Mouse (Mus musculus) hindbrain, embryonic 12.5 days (tissue): ENCODE measurements at regions not wholly inside any gene's neighbourhood (a gene's known extent, or its start where the extent isn't known, plus 50 kb on each side); places are given as distances from the start of the nearest gene placed in this dataset.

Source experiments
- ATAC-seq: fragments of 200-750 bp; cut with Nextera tagmentation; 2 replicates; pipeline ENCODE4 v1.8.0; 2017; ENCODE audit warnings: moderate TSS enrichment; ENCODE audit not compliant: low FRiP score
- H3K27ac ChIP-seq: fragments of 300-500 bp; sonication (generic); 2 replicates; pipeline ENCODE4 v1.5.1; 2016; ENCODE audit warnings: mild to moderate bottlenecking
- H3K27me3 ChIP-seq: fragments of 300-500 bp; sonication (generic); 2 replicates; pipeline ENCODE4 v1.6.1; 2016; ENCODE audit warnings: mild to moderate bottlenecking
- H3K36me3 ChIP-seq: fragments of 300-500 bp; sonication (generic); 2 replicates; pipeline ENCODE4 v1.6.1; 2016; ENCODE audit warnings: mild to moderate bottlenecking
- H3K4me1 ChIP-seq: fragments of 300-500 bp; sonication (generic); 2 replicates; pipeline ENCODE4 v1.6.1; 2016
- H3K4me2 ChIP-seq: fragments of 300-500 bp; sonication (generic); replicated peaks from 2 replicates; pipeline ENCODE4 v1.6.1; 2016; ENCODE audit warnings: mild to moderate bottlenecking
- H3K4me3 ChIP-seq: fragments of 300-500 bp; sonication (generic); 2 replicates; pipeline ENCODE4 v1.5.1; 2016; ENCODE audit warnings: mild to moderate bottlenecking
- H3K9ac ChIP-seq: fragments of 300-500 bp; sonication (generic); 2 replicates; pipeline ENCODE4 v1.6.1; 2016; ENCODE audit warnings: mild to moderate bottlenecking, moderate library complexity
- H3K9me3 ChIP-seq: fragments of 300-500 bp; sonication (generic); replicated peaks from 2 replicates; pipeline ENCODE4 v1.6.1; 2016; ENCODE audit warnings: mild to moderate bottlenecking
- WGBS: fragments of 180-500 bp; shearing (Covaris S2); methylation state at CpG from one replicate; pipeline ENCODE4 v1.1.7; 2016; 5-methylcytosine and 5-hydroxymethylcytosine counted together

GRCm38 (mm10) chr17:62246650-62247049 is 634.5 kb downstream of the Efna5 start:
- no peak; the same call in 1 of the 2 replicates for ATAC-seq

GRCm38 (mm10) chr17:62230939-62231338 is 650.2 kb downstream of the Efna5 start:
- Histone ChIP-seq H3K9me3 (no peaks in the 10 kb centered on the region), H3K27ac (no peak overlapping the region), H3K27me3 (no peaks in the 10 kb centered on the region), H3K36me3 (no peaks in the 10 kb centered on the region), H3K4me3 (no peak overlapping the region), H3K9ac (no peak overlapping the region), H3K4me1 (no peaks in the 10 kb centered on the region), H3K4me2 (no peak overlapping the region)
- no peak for ATAC-seq

More at GRCm38 (mm10) chr17:62246650-62247049, 634.5 kb downstream of the Efna5 start:
- H3K4me2 ChIP-seq = no peak overlapping the region
- no peak overlapping the region for H3K4me3 ChIP-seq
- H3K27ac ChIP-seq = no peak overlapping the region
- no peaks in the 10 kb centered on the region for H3K36me3 ChIP-seq
- no peaks in the 10 kb centered on the region; the same call in 1 of the 2 replicates for H3K4me1 ChIP-seq
- H3K9me3 ChIP-seq = no peaks in the 10 kb centered on the region
- WGBS = 18% methylated on average over 4 of the region's 4 CpGs
- no peaks in the 10 kb centered on the region for H3K27me3 ChIP-seq
- no peak overlapping the region for H3K9ac ChIP-seq

GRCm38 (mm10) chr17:62210441-62211025 is 670.6 kb downstream of the Efna5 start:
- H3K9me3 ChIP-seq = no peaks in the 10 kb centered on the region
- H3K27ac ChIP-seq = no peak overlapping the region
- ATAC-seq = no peak
- no peak overlapping the region for H3K4me2 ChIP-seq
- no peak overlapping the region for H3K4me3 ChIP-seq
- no peaks in the 10 kb centered on the region for H3K4me1 ChIP-seq
- no peaks in the 10 kb centered on the region for H3K27me3 ChIP-seq
- WGBS = 88% methylated on average over 9 of the region's 9 CpGs
- H3K36me3 ChIP-seq = no peaks in the 10 kb centered on the region
- H3K9ac ChIP-seq = no peak overlapping the region

- Histone ChIP-seq H3K9ac (no peak overlapping the region), H3K36me3 (no peaks in the 10 kb centered on the region), H3K27ac (no peak overlapping the region), H3K9me3 (no peaks in the 10 kb centered on the region), H3K4me1 (no peaks in the 10 kb centered on the region), H3K27me3 (no peaks in the 10 kb centered on the region), H3K4me3 (no peak overlapping the region), H3K4me2 (no peak overlapping the region)
- no peak for ATAC-seq
- WGBS = 88% methylated on average over 2 of the region's 2 CpGs
Observed at GRCm38 (mm10) chr17:62202658-62203057, 678.5 kb downstream of the Efna5 start.

- no peak for ATAC-seq
- H3K9me3 ChIP-seq = no peaks in the 10 kb centered on the region
- no peak overlapping the region for H3K9ac ChIP-seq
- 85% methylated on average over 4 of the region's 4 CpGs for WGBS
- H3K4me3 ChIP-seq = no peak overlapping the region
- no peak overlapping the region for H3K27ac ChIP-seq
- no peaks in the 10 kb centered on the region for H3K27me3 ChIP-seq
- H3K4me1 ChIP-seq = no peaks in the 10 kb centered on the region
- H3K36me3 ChIP-seq = no peaks in the 10 kb centered on the region
- no peak overlapping the region for H3K4me2 ChIP-seq
Observed at GRCm38 (mm10) chr17:62200491-62200890, 680.6 kb downstream of the Efna5 start.

- no peaks in the 10 kb centered on the region for H3K36me3 ChIP-seq
- no peak overlapping the region for H3K4me3 ChIP-seq
- H3K9me3 ChIP-seq = no peaks in the 10 kb centered on the region
- no peaks in the 10 kb centered on the region for H3K27me3 ChIP-seq
- H3K27ac ChIP-seq = no peak overlapping the region
- no peak overlapping the region for H3K4me2 ChIP-seq
- no peak for ATAC-seq
- H3K4me1 ChIP-seq = no peaks in the 10 kb centered on the region
- no peak overlapping the region for H3K9ac ChIP-seq
- 85% methylated on average over 6 of the region's 6 CpGs for WGBS
Observed at GRCm38 (mm10) chr17:62199559-62199958, 681.6 kb downstream of the Efna5 start.

- H3K4me2 ChIP-seq = no peak overlapping the region
- WGBS = 46% methylated on average over 2 of the region's 2 CpGs
- H3K27ac ChIP-seq = no peak overlapping the region
- H3K4me1 ChIP-seq = no peaks in the 10 kb centered on the region
- H3K9ac ChIP-seq = no peak overlapping the region
- ATAC-seq = no peak; the same call in 1 of the 2 replicates
- no peak overlapping the region for H3K4me3 ChIP-seq
- no peaks in the 10 kb centered on the region for H3K27me3 ChIP-seq
- H3K36me3 ChIP-seq = no peaks in the 10 kb centered on the region
- no peaks in the 10 kb centered on the region for H3K9me3 ChIP-seq
Observed at GRCm38 (mm10) chr17:62178612-62179210, 702.4 kb downstream of the Efna5 start.

GRCm38 (mm10) chr17:62176336-62176735 is 704.8 kb downstream of the Efna5 start:
- 81% methylated on average over 5 of the region's 5 CpGs for WGBS
- no peak overlapping the region for H3K4me3 ChIP-seq
- H3K4me2 ChIP-seq = no peak overlapping the region
- ATAC-seq = no peak
- H3K4me1 ChIP-seq = no peaks in the 10 kb centered on the region
- no peak overlapping the region for H3K27ac ChIP-seq
- no peaks in the 10 kb centered on the region for H3K36me3 ChIP-seq
- no peak overlapping the region for H3K9ac ChIP-seq
- H3K27me3 ChIP-seq = no peaks in the 10 kb centered on the region
- H3K9me3 ChIP-seq = no peaks in the 10 kb centered on the region

- H3K27me3 ChIP-seq = no peaks in the 10 kb centered on the region
- no peak overlapping the region for H3K9ac ChIP-seq
- no peak overlapping the region for H3K27ac ChIP-seq
- no peaks in the 10 kb centered on the region for H3K36me3 ChIP-seq
- 87% methylated on average over 5 of the region's 5 CpGs for WGBS
- H3K4me3 ChIP-seq = no peak overlapping the region
- H3K9me3 ChIP-seq = no peaks in the 10 kb centered on the region
- ATAC-seq = no peak
- no peak overlapping the region for H3K4me2 ChIP-seq
- no peaks in the 10 kb centered on the region for H3K4me1 ChIP-seq
Observed at GRCm38 (mm10) chr17:62172305-62172704, 708.8 kb downstream of the Efna5 start.

- no peak overlapping the region for H3K27ac ChIP-seq
- no peaks in the 10 kb centered on the region for H3K27me3 ChIP-seq
- no peak overlapping the region for H3K4me3 ChIP-seq
- H3K4me2 ChIP-seq = no peak overlapping the region
- no peak overlapping the region for H3K9ac ChIP-seq
- no peaks in the 10 kb centered on the region for H3K4me1 ChIP-seq
- H3K9me3 ChIP-seq = no peaks in the 10 kb centered on the region
- no peaks in the 10 kb centered on the region for H3K36me3 ChIP-seq
- ATAC-seq = no peak
- WGBS = 83% methylated on average over 4 of the region's 4 CpGs
Observed at GRCm38 (mm10) chr17:62171532-62171931, 709.6 kb downstream of the Efna5 start.

- no peak overlapping the region for H3K27ac ChIP-seq
- ATAC-seq = no peak
- 93% methylated on average over 1 of the region's 1 CpGs for WGBS
Observed at GRCm38 (mm10) chr17:62161457-62161856, 719.7 kb downstream of the Efna5 start.

GRCm38 (mm10) chr17:62160301-62160700 is 720.8 kb downstream of the Efna5 start:
- 83% methylated on average over 2 of the region's 2 CpGs for WGBS
- Histone ChIP-seq H3K27ac (no peak overlapping the region), H3K9ac (no peak overlapping the region)

More at GRCm38 (mm10) chr17:62161457-62161856, 719.7 kb downstream of the Efna5 start:
- Histone ChIP-seq H3K4me1 (no peaks in the 10 kb centered on the region), H3K4me3 (no peak overlapping the region), H3K36me3 (no peaks in the 10 kb centered on the region), H3K4me2 (no peak overlapping the region), H3K27me3 (no peaks in the 10 kb centered on the region), H3K9ac (no peak overlapping the region), H3K9me3 (no peaks in the 10 kb centered on the region)

GRCm38 (mm10) chr17:62135050-62135449 is 746.1 kb downstream of the Efna5 start:
- Histone ChIP-seq H3K4me1 (no peaks in the 10 kb centered on the region), H3K27me3 (no peaks in the 10 kb centered on the region), H3K4me2 (no peak overlapping the region), H3K4me3 (no peak overlapping the region), H3K9ac (no peak overlapping the region), H3K9me3 (no peaks in the 10 kb centered on the region), H3K36me3 (no peaks in the 10 kb centered on the region), H3K27ac (no peak overlapping the region)
- WGBS = 64% methylated on average over 3 of the region's 3 CpGs
- peak; percentile 56; the same call in 1 of the 2 replicates for ATAC-seq

More at GRCm38 (mm10) chr17:62160301-62160700, 720.8 kb downstream of the Efna5 start:
- no peaks in the 10 kb centered on the region for H3K4me1 ChIP-seq
- H3K4me3 ChIP-seq = no peak overlapping the region
- H3K36me3 ChIP-seq = no peaks in the 10 kb centered on the region
- H3K4me2 ChIP-seq = no peak overlapping the region
- no peak for ATAC-seq
- no peaks in the 10 kb centered on the region for H3K9me3 ChIP-seq
- no peaks in the 10 kb centered on the region for H3K27me3 ChIP-seq
